Mouse (Mus musculus): ENCODE results near the gene Cd72. TPM values are rescaled to one million over a fixed set of nuclear protein-coding genes. Genes with fewer than 3 reads are reported as not detected.

Cd72 gene
- polyA plus RNA-seq (2012; rRNA removed), result 2.8 and 11.4 TPM in 2 replicates

- peaks cover 9% of the 10 kb centered on the region; the same call in 1 of the 2 replicates for H3K27me3 ChIP-seq (ENCODE audit: control insufficient read depth, insufficient read depth, low read length)
- peak within 1 kb of the TSS; percentile 52 for H3K4me3 ChIP-seq (ENCODE audit: low read depth, low read length)
- H3K27ac ChIP-seq (ENCODE audit: insufficient read depth, low read depth, low read length), result no peak within 1 kb of the TSS; the same call in 1 of the 2 replicates
- peaks cover 3% of the 10 kb centered on the region for H3K4me1 ChIP-seq (ENCODE audit: control insufficient read depth, insufficient read depth, insufficient read length, low read length)
- no peaks in the 10 kb centered on the region for H3K36me3 ChIP-seq (ENCODE audit: control insufficient read depth, insufficient read depth, low read length)
- no peak for TF ChIP-seq CTCF (IDR thresholded peaks at IDR 0.05; ENCODE audit: extremely low read depth, insufficient read length, insufficient replicate concordance, low read depth, low read length)
- 0 out of 2 replicates have a peak, but pooled peaks have one; percentile 30 for TF ChIP-seq POLR2A (IDR thresholded peaks at IDR 0.05; ENCODE audit: low read depth, low read length)
- WGBS, result 25% methylated on average over 20 of the region's 20 CpGs
Observed at GRCm38 (mm10) chr4:43454041-43454836, at the start of gene Cd72. TSS of gene Cd72 (minus strand) at chr4:43454628.

- Histone ChIP-seq H3K36me3 (ENCODE audit: control insufficient read depth, insufficient read depth, low read length) (0 out of 2 replicates have a peak, but pooled peaks cover 2% of the 10 kb centered on the region), H3K27me3 (ENCODE audit: control insufficient read depth, insufficient read depth, low read length) (no peaks in the 10 kb centered on the region), H3K27ac (ENCODE audit: insufficient read depth, low read depth, low read length) (peak overlapping the region; percentile 90), H3K4me1 (ENCODE audit: control insufficient read depth, insufficient read depth, insufficient read length, low read length) (peaks cover 19% of the 10 kb centered on the region; the same call in 1 of the 2 replicates), H3K4me3 (ENCODE audit: low read depth, low read length) (no peak overlapping the region)
- 45% methylated on average over 6 of the region's 6 CpGs for WGBS
- no peak for TF ChIP-seq CTCF (IDR thresholded peaks at IDR 0.05; ENCODE audit: extremely low read depth, insufficient read length, insufficient replicate concordance, low read depth, low read length)
- TF ChIP-seq POLR2A (IDR thresholded peaks at IDR 0.05; ENCODE audit: low read depth, low read length), result no peak
Observed at GRCm38 (mm10) chr4:43503506-43503905, 49.1 kb upstream of the Cd72 start.

DNA sequence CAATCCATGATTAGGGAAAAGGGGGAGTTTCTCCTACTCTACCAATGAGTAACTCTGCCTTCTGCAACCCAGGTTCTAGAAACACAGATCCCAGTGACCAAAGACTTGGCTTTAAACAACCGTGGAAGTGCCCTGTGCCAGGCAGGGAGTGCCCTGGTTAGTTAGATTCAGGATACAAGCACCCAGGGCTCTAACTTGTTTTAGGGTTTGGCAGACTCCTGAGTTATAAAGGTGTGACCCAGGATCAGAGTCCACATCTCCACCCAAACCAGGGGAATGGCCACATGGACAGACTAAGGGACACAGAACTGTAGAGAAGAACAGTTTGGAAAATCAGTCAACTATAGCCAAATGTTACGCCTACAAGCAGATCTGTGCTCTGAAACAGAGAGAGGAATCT, 48.6 kb upstream of the Cd72 start:
- peak overlapping the region; percentile 90 for H3K27ac ChIP-seq (ENCODE audit: insufficient read depth, low read depth, low read length)
- WGBS, result 31% methylated on average over 2 of the region's 2 CpGs
- no peak for TF ChIP-seq CTCF (IDR thresholded peaks at IDR 0.05; ENCODE audit: extremely low read depth, insufficient read length, insufficient replicate concordance, low read depth, low read length)
- TF ChIP-seq POLR2A (IDR thresholded peaks at IDR 0.05; ENCODE audit: low read depth, low read length), result no peak

GRCm38 (mm10) chr4:43499407-43500333, 45.2 kb upstream of the Cd72 start, which contains the start of gene Arhgef39:
TSS of gene Arhgef39 (minus strand) at chr4:43499695.
- 4% methylated on average over 50 of the region's 50 CpGs for WGBS
- Histone ChIP-seq H3K4me3 (ENCODE audit: low read depth, low read length) (peak within 1 kb of the TSS; percentile 67), H3K4me1 (ENCODE audit: control insufficient read depth, insufficient read depth, insufficient read length, low read length) (peaks cover 22% of the 10 kb centered on the region), H3K27me3 (ENCODE audit: control insufficient read depth, insufficient read depth, low read length) (no peaks in the 10 kb centered on the region), H3K36me3 (ENCODE audit: control insufficient read depth, insufficient read depth, low read length) (peaks cover 8% of the 10 kb centered on the region; the same call in 1 of the 2 replicates), H3K27ac (ENCODE audit: insufficient read depth, low read depth, low read length) (peak within 1 kb of the TSS; percentile 80)
- TF ChIP-seq POLR2A (IDR thresholded peaks at IDR 0.05; ENCODE audit: low read depth, low read length), result peak; percentile 42; the same call in 1 of the 2 replicates
- TF ChIP-seq CTCF (IDR thresholded peaks at IDR 0.05; ENCODE audit: extremely low read depth, insufficient read length, insufficient replicate concordance, low read depth, low read length), result 0 out of 2 replicates have a peak, but pooled peaks have one; percentile 2

More for the DNA sequence above, 48.6 kb upstream of the Cd72 start:
- H3K36me3 ChIP-seq (ENCODE audit: control insufficient read depth, insufficient read depth, low read length), result 0 out of 2 replicates have a peak, but pooled peaks cover 2% of the 10 kb centered on the region
- no peaks in the 10 kb centered on the region for H3K27me3 ChIP-seq (ENCODE audit: control insufficient read depth, insufficient read depth, low read length)
- no peak overlapping the region for H3K4me3 ChIP-seq (ENCODE audit: low read depth, low read length)
- H3K4me1 ChIP-seq (ENCODE audit: control insufficient read depth, insufficient read depth, insufficient read length, low read length), result peaks cover 20% of the 10 kb centered on the region; the same call in 1 of the 2 replicates

DNA sequence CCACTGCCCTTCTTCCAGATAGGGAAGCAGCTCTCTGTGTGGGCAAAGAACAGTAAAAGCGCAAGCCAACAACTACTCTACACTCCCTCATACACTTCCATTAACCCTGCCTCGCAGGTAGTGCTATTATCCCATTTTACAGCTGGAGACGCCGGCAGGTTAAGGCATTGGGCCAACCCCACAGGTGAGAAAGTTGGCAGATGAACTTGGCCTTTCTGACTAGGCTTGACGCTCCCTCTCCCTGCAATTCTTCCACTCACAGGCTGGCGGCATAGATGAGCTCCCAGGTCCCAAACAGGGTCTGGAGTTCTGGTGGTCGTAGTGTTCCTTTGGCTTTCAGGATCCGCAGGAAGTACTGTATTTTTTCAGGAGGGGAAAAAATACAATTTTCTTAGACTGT, 44.6 kb upstream of the Cd72 start:
- peaks cover 8% of the 10 kb centered on the region; the same call in 1 of the 2 replicates for H3K36me3 ChIP-seq (ENCODE audit: control insufficient read depth, insufficient read depth, low read length)
- H3K27ac ChIP-seq (ENCODE audit: insufficient read depth, low read depth, low read length), result 0 out of 2 replicates have a peak overlapping the region, but pooled peaks have one; percentile 4
- H3K27me3 ChIP-seq (ENCODE audit: control insufficient read depth, insufficient read depth, low read length), result no peaks in the 10 kb centered on the region
- TF ChIP-seq POLR2A (IDR thresholded peaks at IDR 0.05; ENCODE audit: low read depth, low read length), result no peak
- peak; percentile 24; the same call in 1 of the 2 replicates for TF ChIP-seq CTCF (IDR thresholded peaks at IDR 0.05; ENCODE audit: extremely low read depth, insufficient read length, insufficient replicate concordance, low read depth, low read length)
- H3K4me3 ChIP-seq (ENCODE audit: low read depth, low read length), result peak overlapping the region; percentile 67
- 6% methylated on average over 8 of the region's 8 CpGs for WGBS
- peaks cover 21% of the 10 kb centered on the region for H3K4me1 ChIP-seq (ENCODE audit: control insufficient read depth, insufficient read depth, insufficient read length, low read length)

DNA sequence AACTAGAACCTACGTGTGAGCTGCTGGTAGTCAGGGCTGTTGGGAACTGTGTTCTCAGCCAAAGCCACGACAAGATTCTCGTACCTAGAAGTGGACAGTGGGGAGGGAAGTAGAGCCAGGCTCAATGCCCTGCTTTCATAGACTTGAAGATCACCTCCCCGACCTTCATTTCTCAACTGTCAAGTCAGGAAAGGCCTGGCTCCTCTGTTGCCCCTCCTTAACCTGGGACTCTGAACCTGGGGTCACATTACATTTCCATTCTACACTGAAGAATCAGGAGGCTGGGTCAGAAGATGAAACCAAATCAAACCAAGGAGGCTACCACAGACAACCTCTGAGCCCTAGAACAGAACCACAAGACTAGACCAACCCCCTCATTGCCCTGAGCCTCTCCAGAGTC, 43.5 kb upstream of the Cd72 start:
- peaks cover 8% of the 10 kb centered on the region; the same call in 1 of the 2 replicates for H3K36me3 ChIP-seq (ENCODE audit: control insufficient read depth, insufficient read depth, low read length)
- H3K27me3 ChIP-seq (ENCODE audit: control insufficient read depth, insufficient read depth, low read length), result no peaks in the 10 kb centered on the region
- H3K4me1 ChIP-seq (ENCODE audit: control insufficient read depth, insufficient read depth, insufficient read length, low read length), result peaks cover 15% of the 10 kb centered on the region
- no peak overlapping the region for H3K27ac ChIP-seq (ENCODE audit: insufficient read depth, low read depth, low read length)
- 68% methylated on average over 4 of the region's 4 CpGs for WGBS
- TF ChIP-seq CTCF (IDR thresholded peaks at IDR 0.05; ENCODE audit: extremely low read depth, insufficient read length, insufficient replicate concordance, low read depth, low read length) (no peak), POLR2A (IDR thresholded peaks at IDR 0.05; ENCODE audit: low read depth, low read length) (no peak)
- H3K4me3 ChIP-seq (ENCODE audit: low read depth, low read length), result no peak overlapping the region
